Comparison of ENCODE assay signal across 22 mouse cellular contexts in the genomic region with DNA sequence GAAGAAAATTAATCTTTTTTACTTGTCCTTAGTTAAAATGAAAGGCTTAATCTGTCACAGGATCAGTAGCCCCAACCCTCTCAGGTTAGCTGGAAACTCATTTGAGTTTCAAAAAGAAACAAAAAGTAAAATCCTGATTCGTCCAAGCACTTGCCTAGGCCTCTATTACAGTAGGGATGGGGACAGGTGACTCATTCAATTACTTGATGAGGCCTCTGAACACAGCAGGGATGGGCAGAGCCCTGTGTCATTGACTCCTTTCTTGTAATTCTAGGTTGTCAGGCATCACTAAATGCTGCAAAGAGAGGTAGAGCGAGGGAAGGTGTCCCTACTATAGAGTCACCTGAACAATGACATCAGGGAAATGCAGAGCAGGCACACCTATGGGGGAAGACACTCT.
DNase-seq lines count a peak whose midpoint lies in the region; ATAC-seq and TF ChIP-seq lines count a peak whose summit lies in the region.
"Had no signal": no experiment of that assay in that cellular context is flagged by ENCODE, and none has a peak within 500 bp of the region (broad histone marks: within the 10 kb centered on the region; RNA-seq: fewer than 3 reads in every experiment).

No protein-coding gene starts in this region.

- intact Hi-C loops in left cerebral cortex, postnatal 25 days (cut with DNase I), result no loop called here

- no peaks in the 10 kb centered on the region for H3K27me3 ChIP-seq in liver, postnatal 0 days (ENCODE audit: insufficient read depth, low read length)
- H3K27me3 ChIP-seq in liver, embryonic 11.5 days (replicated peaks; ENCODE audit: control insufficient read depth, insufficient read depth, low read length), result no peaks in the 10 kb centered on the region
- H3K27me3 ChIP-seq: embryonic facial prominence, embryonic 12.5 days; hindbrain, embryonic 13.5 days; limb, embryonic 13.5 days; liver, embryonic 13.5 days; neural tube, embryonic 15.5 days had no signal

- ATAC-seq in liver, postnatal 0 days, result no peak
- no peak for ATAC-seq in liver, embryonic 11.5 days (replicated peaks; ENCODE audit: low FRiP score)
- ATAC-seq: forebrain, postnatal 0 days; midbrain, embryonic 16.5 days had no signal

- peaks cover 72% of the 10 kb centered on the region for H3K4me1 ChIP-seq in liver, postnatal 0 days (ENCODE audit: insufficient read depth)
- peaks cover 57% of the 10 kb centered on the region for H3K4me1 ChIP-seq in liver, embryonic 11.5 days (replicated peaks; ENCODE audit: control insufficient read depth, insufficient read depth, low read length)

- H3K9me3 ChIP-seq in liver, postnatal 0 days (ENCODE audit: low read length), result no peaks in the 10 kb centered on the region
- no peaks in the 10 kb centered on the region for H3K9me3 ChIP-seq in liver, embryonic 11.5 days (ENCODE audit: control insufficient read depth, low read length)
- H3K9me3 ChIP-seq: embryonic facial prominence, embryonic 12.5 days; hindbrain, embryonic 13.5 days; limb, embryonic 13.5 days; liver, embryonic 13.5 days; neural tube, embryonic 15.5 days had no signal

- H3K27ac ChIP-seq in liver, postnatal 0 days (ENCODE audit: low read depth), result 0 out of 2 replicates have a peak overlapping the region, but pooled peaks have one; percentile 81
- H3K27ac ChIP-seq in liver, embryonic 11.5 days (ENCODE audit: low read depth, low read length), result no peak overlapping the region
- H3K27ac ChIP-seq: embryonic facial prominence, embryonic 12.5 days; hindbrain, embryonic 13.5 days; limb, embryonic 13.5 days; neural tube, embryonic 15.5 days had no signal

- H3K4me2 ChIP-seq in liver, postnatal 0 days (ENCODE audit: low read depth, low read length), result no peak overlapping the region
- H3K4me2 ChIP-seq in liver, embryonic 11.5 days, result no peak overlapping the region
- H3K4me2 ChIP-seq: embryonic facial prominence, embryonic 12.5 days; hindbrain, embryonic 13.5 days; limb, embryonic 13.5 days; lung, embryonic 14.5 days; neural tube, embryonic 15.5 days had no signal

- TF ChIP-seq EP300 in liver, postnatal 0 days (IDR thresholded peaks at IDR 0.05; ENCODE audit: low read depth), result no peak

- H3K36me3 ChIP-seq in liver, postnatal 0 days (replicated peaks; ENCODE audit: insufficient read depth, low read length), result no peaks in the 10 kb centered on the region
- H3K36me3 ChIP-seq in liver, embryonic 11.5 days (ENCODE audit: control insufficient read depth, insufficient read depth, low read length), result no peaks in the 10 kb centered on the region
- H3K36me3 ChIP-seq: embryonic facial prominence, embryonic 12.5 days; hindbrain, embryonic 13.5 days; limb, embryonic 13.5 days; liver, embryonic 13.5 days; neural tube, embryonic 15.5 days had no signal

- WGBS in liver, postnatal 0 days (ENCODE audit: insufficient replicate concordance), result 77% methylated on average over 2 of the region's 2 CpGs
- 82% methylated on average over 2 of the region's 2 CpGs for WGBS in liver, embryonic 11.5 days
- WGBS in large intestine, adult 2 months, result 45% methylated on average over 2 of the region's 2 CpGs

- no peak for DNase-seq in liver, postnatal 0 days
- DNase-seq in liver, embryonic 11.5 days (ENCODE audit: low spot score), result no peak
- DNase-seq in CD4-positive, CD25-positive, alpha-beta regulatory T cell, adult 2 months (ENCODE audit: low read depth, low spot score), result peak; percentile 61
- DNase-seq in brain, adult 2 months (ENCODE audit: low read depth, low spot score), result peak; percentile 39
- peak; percentile 36 for DNase-seq in large intestine, adult 2 months (ENCODE audit: low read depth, low spot score)
- DNase-seq in layer of hippocampus, adult 11-12 months (ENCODE audit: low spot score), result no peak
- DNase-seq in left cerebral cortex, postnatal 25 days (ENCODE audit: low spot score in 2 of 2), result no peak
- DNase-seq in right cerebral cortex, adult 18-20 months, result no peak
- DNase-seq: adrenal gland, adult 2 months; cerebellum, adult 11-12 months; cerebellum, postnatal 25 days; forebrain, postnatal 0 days; gastrocnemius, postnatal 25 days; heart, postnatal 36 days; liver, embryonic 13.5 days; lung, embryonic 14.5 days; thymus, postnatal 36 days had no signal

- H3K4me3 ChIP-seq in liver, postnatal 0 days (ENCODE audit: low read depth, low read length), result no peak overlapping the region
- H3K4me3 ChIP-seq in liver, embryonic 11.5 days (ENCODE audit: low read depth, low read length), result no peak overlapping the region
- H3K4me3 ChIP-seq: embryonic facial prominence, embryonic 12.5 days; hindbrain, embryonic 13.5 days; limb, embryonic 13.5 days; liver, embryonic 13.5 days; neural tube, embryonic 15.5 days had no signal

- no peak for TF ChIP-seq CTCF in liver, postnatal 0 days (IDR thresholded peaks at IDR 0.05; ENCODE audit: low read depth)

- H3K9ac ChIP-seq in liver, postnatal 0 days (replicated peaks), result no peak overlapping the region
- H3K9ac ChIP-seq in liver, embryonic 11.5 days (ENCODE audit: low read depth, low read length), result no peak overlapping the region
- H3K9ac ChIP-seq: embryonic facial prominence, embryonic 12.5 days; forebrain, postnatal 0 days; hindbrain, embryonic 13.5 days; limb, embryonic 13.5 days; liver, embryonic 13.5 days; lung, embryonic 14.5 days; neural tube, embryonic 15.5 days had no signal

Comparison
In these comparisons a context has a peak if more than half of its experiments do, and no peak if none do; other contexts are left out.
1. DNase-seq: peak in CD4-positive, CD25-positive, alpha-beta regulatory T cell, adult 2 months (single experiment), brain, adult 2 months (single experiment) and large intestine, adult 2 months (single experiment); none in liver, postnatal 0 days (single experiment), liver, embryonic 11.5 days (single experiment), layer of hippocampus, adult 11-12 months (single experiment), left cerebral cortex, postnatal 25 days (0 of 2) and right cerebral cortex, adult 18-20 months (single experiment).